Mouse (Mus musculus) testis, postnatal 10 days (tissue): ENCODE data around the gene Pcdh15.

ENCODE experiments used
- DNase-seq: peaks from one replicate; pipeline ENCODE4 v3.0.0; 2021; ENCODE audit warnings: low spot score

The Pcdh15 gene

GRCm38 (mm10) chr10:73821657-73822583 lies 722.8 kb downstream of the Pcdh15 start:
- no peak for DNase-seq

- DNase-seq: no peak
Observed at GRCm38 (mm10) chr10:73823214-73823613, 724.1 kb downstream of the Pcdh15 start.

GRCm38 (mm10) chr10:73826354-73826753 lies 727.2 kb downstream of the Pcdh15 start:
- DNase-seq: no peak

- DNase-seq: no peak
Observed at GRCm38 (mm10) chr10:73828781-73829180, 729.6 kb downstream of the Pcdh15 start.

- DNase-seq: no peak
Observed at GRCm38 (mm10) chr10:73844998-73845397, 745.9 kb downstream of the Pcdh15 start.

GRCm38 (mm10) chr10:73862181-73862580 lies 763.0 kb downstream of the Pcdh15 start:
- DNase-seq: no peak

GRCm38 (mm10) chr10:73878055-73878728 lies 779.0 kb downstream of the Pcdh15 start:
- no peak for DNase-seq

- DNase-seq: no peak
Observed at GRCm38 (mm10) chr10:73878729-73879067, 779.6 kb downstream of the Pcdh15 start.

GRCm38 (mm10) chr10:73887771-73888170 lies 788.6 kb downstream of the Pcdh15 start:
- no peak for DNase-seq

GRCm38 (mm10) chr10:73892251-73892650 lies 793.1 kb downstream of the Pcdh15 start:
- no peak for DNase-seq

GRCm38 (mm10) chr10:73896086-73896607 lies 797.0 kb downstream of the Pcdh15 start:
- DNase-seq: no peak

- DNase-seq: no peak
Observed at GRCm38 (mm10) chr10:73899165-73899564, 800.0 kb downstream of the Pcdh15 start.

GRCm38 (mm10) chr10:73907626-73908025 lies 808.5 kb downstream of the Pcdh15 start:
- DNase-seq: no peak

- no peak for DNase-seq
Observed at GRCm38 (mm10) chr10:73908568-73908967, 809.4 kb downstream of the Pcdh15 start.

- no peak for DNase-seq
Observed at GRCm38 (mm10) chr10:73915170-73915569, 816.0 kb downstream of the Pcdh15 start.

GRCm38 (mm10) chr10:73921579-73921978 lies 822.4 kb downstream of the Pcdh15 start:
- DNase-seq: peak; percentile 40

GRCm38 (mm10) chr10:73928672-73929071 lies 829.5 kb downstream of the Pcdh15 start:
- no peak for DNase-seq

GRCm38 (mm10) chr10:73929718-73930117 lies 830.6 kb downstream of the Pcdh15 start:
- no peak for DNase-seq

GRCm38 (mm10) chr10:73931185-73931584 lies 832.0 kb downstream of the Pcdh15 start:
- no peak for DNase-seq

GRCm38 (mm10) chr10:73931996-73932679 lies 833.0 kb downstream of the Pcdh15 start:
- DNase-seq: no peak

- DNase-seq: no peak
Observed at GRCm38 (mm10) chr10:73936121-73936520, 837.0 kb downstream of the Pcdh15 start.

- no peak for DNase-seq
Observed at GRCm38 (mm10) chr10:73938989-73939388, 839.8 kb downstream of the Pcdh15 start.
